Mouse (Mus musculus) thymus, adult 2 months (tissue): ENCODE measurements around the gene Fbxo21.

Experiments
- CTCF ChIP-seq: fragments of 200-500 bp; IDR thresholded peaks from 2 replicates; pipeline ENCODE4 v1.5.1; 2012; ENCODE audit warnings: mild to moderate bottlenecking, control low read depth, low read length, moderate library complexity, borderline replicate concordance; ENCODE audit not compliant: control insufficient read depth, poor library complexity, insufficient read depth; ENCODE audit errors: extremely low read depth
- POLR2A ChIP-seq: fragments of 200-500 bp; IDR thresholded peaks from 2 replicates; pipeline ENCODE4 v1.6.1; 2012; ENCODE audit warnings: mild to moderate bottlenecking, low read length, control low read depth, moderate library complexity; ENCODE audit not compliant: control insufficient read depth, poor library complexity, insufficient read depth; ENCODE audit errors: extremely low read depth

GRCm38 (mm10) chr5:118051981-118052662 is 75.6 kb downstream of the Fbxo21 start:
- TF ChIP-seq POLR2A (no peak), CTCF (no peak)
